Comparison of ENCODE assay signal across 9 mouse cellular contexts in genomic region chr2:57900580-57901247, GRCm38 (mm10).
DNase-seq lines count a peak whose midpoint lies in the region; ATAC-seq and TF ChIP-seq lines count a peak whose summit lies in the region.
"Had no signal": no experiment of that assay in that cellular context is flagged by ENCODE, and none has a peak within 500 bp of the region (broad histone marks: within the 10 kb centered on the region; RNA-seq: fewer than 3 reads in every experiment).

No protein-coding gene starts in this region.

- TF ChIP-seq CTCF in gastrocnemius, adult 2 months (IDR thresholded peaks at IDR 0.05) = no peak

- DNase-seq in gastrocnemius, adult 2 months = peak; percentile 32
- DNase-seq in gastrocnemius, adult 8-10 months (ENCODE audit: low spot score in 2 of 2) = no peak
- DNase-seq in NIH3T3 (ENCODE audit: low read depth) = peak; percentile 70
- peak; percentile 66 to 77 for DNase-seq in cerebellum, postnatal 36 days
- peak; percentile 33 to 78 for DNase-seq in left cerebral cortex, adult 9 months (ENCODE audit: low spot score in 2 of 2)
- DNase-seq: heart, postnatal 14 days had no signal

- no peak for ATAC-seq in erythroid progenitor cell, adult 5-6 weeks (replicated peaks; ENCODE audit: low FRiP score, poor library complexity, severe bottlenecking)
- ATAC-seq in megakaryocyte, adult 5-6 weeks (ENCODE audit: poor library complexity, severe bottlenecking) = no peak
- ATAC-seq in megakaryocyte progenitor cell, adult 5-6 weeks (replicated peaks; ENCODE audit: poor library complexity) = no peak

- H3K4me3 ChIP-seq in gastrocnemius, adult 2 months = no peak overlapping the region

- intact Hi-C loops in gastrocnemius, adult 2 months (cut with DNase I) = no loop called here

- no peak overlapping the region for H3K27ac ChIP-seq in gastrocnemius, adult 2 months

Comparison
In these comparisons a context has a peak if more than half of its experiments do, and no peak if none do; other contexts are left out.
1. DNase-seq: peak in gastrocnemius, adult 2 months (single experiment), NIH3T3 (single experiment), cerebellum, postnatal 36 days (2 of 2) and left cerebral cortex, adult 9 months (2 of 2); none in gastrocnemius, adult 8-10 months (0 of 2).